Mouse (Mus musculus) testis, postnatal 14 days (tissue): Measurements from ENCODE around the gene Gm20388.
"Not testable (repeated sequence)": the region's sequence is repeated elsewhere in the genome, so short reads cannot be mapped to it uniquely, and the experiment has no call there.

Experiments used
- DNase-seq: peaks from one replicate; pipeline ENCODE4 v3.0.0; 2021; ENCODE audit warnings: low spot score

The Gm20388 gene

DNA sequence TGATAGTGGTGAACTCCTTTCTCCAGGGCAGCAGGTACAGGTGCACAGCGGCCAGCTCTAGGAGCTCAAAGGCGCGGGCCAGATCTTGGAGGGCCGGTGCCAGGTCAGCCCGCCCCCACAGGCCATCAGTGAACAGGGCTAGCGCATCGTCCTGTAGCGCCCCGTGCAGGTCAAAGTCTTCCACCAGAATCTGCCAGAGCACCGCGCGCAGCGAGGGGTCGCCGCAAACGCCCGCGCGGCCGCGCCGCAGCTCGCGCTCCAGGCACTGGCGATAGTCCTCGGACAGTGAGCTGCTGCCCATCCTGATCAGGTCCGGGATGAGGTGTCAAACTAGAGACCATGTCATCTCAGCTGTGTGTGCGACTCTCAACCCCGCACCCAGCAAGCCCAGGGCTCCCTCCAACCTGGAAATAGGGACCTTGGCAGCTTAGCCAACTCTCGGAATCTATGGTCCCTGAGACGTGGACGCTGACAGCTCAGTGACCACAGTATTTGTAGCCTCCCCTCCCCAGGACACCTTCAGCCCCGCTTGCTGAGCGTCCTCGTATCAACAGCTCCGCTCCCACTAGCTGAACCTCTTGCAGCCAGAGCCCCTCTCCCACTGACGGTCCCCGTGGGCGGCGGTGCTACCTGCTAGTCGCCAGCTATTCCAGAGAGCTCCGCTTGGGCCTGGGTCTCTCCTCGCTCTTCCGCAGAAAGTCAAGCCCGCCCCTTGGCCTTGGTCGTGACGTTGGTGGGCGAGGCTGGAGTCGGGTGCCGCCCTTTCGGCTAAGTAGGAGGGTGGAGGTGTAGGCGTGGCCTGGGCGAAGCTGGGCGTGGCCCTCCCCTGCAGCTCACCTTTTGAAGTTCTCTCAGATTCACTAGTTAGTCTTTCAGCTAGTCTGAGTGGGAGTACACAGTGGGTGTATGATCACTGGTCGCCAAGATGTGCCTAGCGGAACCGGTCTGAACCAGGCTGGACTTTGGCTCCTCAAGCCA is 3325.2 kb downstream of the Gm20388 start, which contains the start of gene Spata2l:
Gene Spata2l (minus strand): TSS at position 714 of the 978 bp plus-strand sequence.
- DNase-seq, result peak; percentile 84

DNA sequence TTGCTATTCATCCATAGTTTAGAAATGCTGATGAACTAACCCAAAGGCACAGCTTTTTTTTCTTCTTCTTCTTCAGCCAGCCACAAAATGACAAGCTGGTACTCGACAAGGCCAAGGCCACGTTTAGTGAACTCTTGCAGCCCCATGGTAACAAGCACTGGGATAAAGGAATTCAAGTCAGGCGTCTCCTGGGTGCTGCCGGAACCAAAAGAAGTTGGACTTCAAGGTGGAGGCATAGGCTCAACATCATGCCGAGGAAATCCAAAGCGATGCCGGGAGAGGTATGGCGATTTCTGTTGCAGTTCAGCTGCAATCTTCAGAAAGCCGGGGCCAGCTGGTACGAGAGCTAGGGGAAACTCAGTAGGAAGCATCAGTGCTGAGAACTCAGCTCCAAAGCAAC is 3328.8 kb downstream of the Gm20388 start:
- no peak for DNase-seq

GRCm38 (mm10) chr8:123242107-123242923 is 3331.7 kb downstream of the Gm20388 start:
- DNase-seq, result no peak

- no peak for DNase-seq
Measured at GRCm38 (mm10) chr8:123243053-123243452, 3332.4 kb downstream of the Gm20388 start.

- DNase-seq, result no peak
Measured at GRCm38 (mm10) chr8:123244382-123244781, 3333.7 kb downstream of the Gm20388 start.

DNA sequence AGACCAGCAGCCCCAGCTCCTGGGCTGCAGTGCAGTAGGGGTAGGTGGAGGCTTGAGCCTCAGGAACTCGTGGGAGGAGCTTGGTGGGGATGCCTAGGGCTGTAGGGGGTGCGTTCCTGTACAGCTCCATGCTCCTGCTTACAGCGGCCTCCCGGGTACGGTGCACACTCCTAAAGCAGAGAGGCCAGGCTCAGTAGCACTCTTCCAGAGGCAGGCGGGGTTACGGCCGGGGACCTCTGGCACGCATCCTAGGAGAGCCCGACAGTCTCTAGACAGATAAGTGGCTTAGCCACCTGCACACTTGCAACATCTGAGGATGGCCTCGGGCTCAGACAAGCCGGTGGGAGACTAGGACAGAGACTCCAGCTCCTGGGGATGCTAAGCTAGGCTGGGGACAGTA is 3334.9 kb downstream of the Gm20388 start:
- DNase-seq, result no peak

GRCm38 (mm10) chr8:123247748-123248147 is 3337.1 kb downstream of the Gm20388 start:
- DNase-seq, result no peak

DNA sequence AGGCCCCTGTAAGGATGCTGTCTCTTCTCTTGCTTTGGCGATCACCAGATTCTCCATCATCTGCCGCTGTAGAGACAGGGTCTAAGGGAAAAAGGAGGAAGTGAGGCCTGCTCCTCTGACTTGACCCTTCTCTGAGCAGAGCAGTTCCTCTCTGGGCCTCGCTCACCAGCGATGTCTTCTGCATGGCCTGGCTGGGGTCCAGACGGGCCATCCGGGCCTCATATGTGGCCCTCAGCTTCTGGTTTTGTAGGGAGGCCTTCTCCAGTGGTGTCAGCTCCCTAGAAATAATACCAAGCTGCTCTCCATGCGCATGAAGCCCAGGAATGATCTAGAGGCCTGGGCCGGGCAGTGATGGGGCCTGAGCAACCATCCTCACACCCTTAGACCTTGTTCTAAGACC is 3338.0 kb downstream of the Gm20388 start:
- no peak for DNase-seq

DNA sequence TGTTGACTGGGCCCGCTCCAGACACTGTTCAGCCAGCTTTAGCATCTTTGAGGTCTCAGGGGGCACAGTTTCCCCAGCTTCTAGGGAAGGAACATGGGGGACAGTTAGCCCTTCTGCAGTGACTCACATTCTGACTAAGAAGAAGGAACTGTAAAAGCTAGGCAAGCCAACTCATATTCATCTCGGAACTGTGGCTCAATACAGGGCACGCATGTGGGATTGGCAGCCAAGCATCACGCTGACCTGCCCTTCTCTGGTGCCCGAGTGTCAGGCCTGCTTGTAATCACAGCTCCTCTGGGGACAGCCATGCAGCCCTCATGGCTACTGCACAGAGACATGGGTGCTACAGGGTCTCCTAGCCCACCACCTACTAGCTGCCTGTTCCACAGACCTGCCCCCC is 3340.3 kb downstream of the Gm20388 start:
- no peak for DNase-seq

DNA sequence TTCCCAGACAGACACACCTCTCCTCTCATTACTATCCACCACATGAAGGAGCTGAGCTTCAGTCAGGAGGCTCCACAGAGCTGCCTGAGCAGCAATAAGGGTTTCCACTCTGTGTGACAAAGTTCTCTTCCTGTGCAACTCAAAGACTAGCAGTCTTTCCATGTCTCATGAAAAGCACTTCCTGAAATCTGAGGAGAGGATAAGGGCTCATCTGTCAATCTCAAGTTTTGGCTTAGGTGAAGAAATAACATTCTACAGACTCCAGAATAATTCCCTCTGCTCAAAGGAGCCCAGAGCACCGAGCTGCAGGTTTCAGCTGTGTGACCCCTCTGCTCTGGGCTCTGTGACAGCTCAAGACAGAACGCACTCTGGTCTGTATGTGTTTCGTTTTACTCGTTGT is 3342.3 kb downstream of the Gm20388 start:
- no peak for DNase-seq

DNA sequence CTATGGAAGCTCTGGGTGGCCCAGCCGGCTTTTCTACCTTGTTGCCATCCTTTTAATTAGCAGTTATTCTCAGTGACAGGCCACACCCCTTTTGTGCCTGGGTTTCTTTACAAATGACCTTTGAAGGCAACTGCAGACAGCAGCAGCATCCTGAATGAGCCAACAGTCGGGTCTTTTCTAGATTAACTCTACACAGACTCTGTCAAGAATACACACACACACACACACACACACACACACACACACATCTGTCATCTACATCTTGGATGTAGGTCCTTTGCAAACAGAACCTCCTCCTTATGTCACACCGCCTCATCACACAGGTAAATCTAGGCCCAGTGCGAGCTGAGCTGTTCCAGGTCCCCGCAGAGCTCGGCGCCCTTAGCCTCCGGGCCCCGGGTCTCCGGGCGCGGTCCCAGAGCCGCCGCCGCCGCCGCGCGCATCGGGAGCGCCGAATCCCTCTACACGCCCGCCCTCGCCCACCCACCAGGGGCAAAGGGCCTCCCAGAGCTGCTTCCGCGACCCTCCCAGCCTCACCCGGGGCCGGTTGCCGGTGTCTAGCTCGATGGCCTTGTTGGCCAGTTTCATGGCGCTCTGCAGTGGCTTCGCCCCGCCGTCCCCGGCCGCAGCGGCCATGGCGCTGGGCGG is 3342.9 kb downstream of the Gm20388 start:
- no peak for DNase-seq

GRCm38 (mm10) chr8:123254099-123254885 is 3343.7 kb downstream of the Gm20388 start, which contains the start of the genes Zfp276 and Vps9d1:
Gene Zfp276, plus strand, starts transcription at chr8:123254195.
Gene Vps9d1, minus strand, starts transcription at chr8:123254348.
- peak; percentile 87 for DNase-seq

DNA sequence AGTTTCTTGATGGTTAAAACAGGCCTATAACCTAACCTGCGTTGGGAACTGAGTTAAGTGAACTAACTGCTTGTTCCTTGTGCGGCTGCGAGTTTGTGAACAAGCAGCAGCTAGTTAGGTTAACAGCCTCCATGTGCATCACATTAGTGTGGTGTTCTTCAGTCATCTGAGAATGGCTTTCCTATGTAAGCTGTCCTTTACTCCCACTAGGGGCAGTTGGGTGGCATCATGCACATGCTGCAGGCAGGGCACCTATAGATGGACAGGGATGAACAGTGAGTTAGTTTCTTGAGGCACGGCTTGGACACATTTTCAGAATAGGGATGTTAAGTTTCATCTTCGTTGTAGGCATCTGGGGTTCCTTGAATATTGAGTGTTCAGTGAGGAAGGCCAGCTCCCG is 3344.5 kb downstream of the Gm20388 start:
- DNase-seq, result no peak

- no peak for DNase-seq
Measured at GRCm38 (mm10) chr8:123257114-123257513, 3346.5 kb downstream of the Gm20388 start.

DNA sequence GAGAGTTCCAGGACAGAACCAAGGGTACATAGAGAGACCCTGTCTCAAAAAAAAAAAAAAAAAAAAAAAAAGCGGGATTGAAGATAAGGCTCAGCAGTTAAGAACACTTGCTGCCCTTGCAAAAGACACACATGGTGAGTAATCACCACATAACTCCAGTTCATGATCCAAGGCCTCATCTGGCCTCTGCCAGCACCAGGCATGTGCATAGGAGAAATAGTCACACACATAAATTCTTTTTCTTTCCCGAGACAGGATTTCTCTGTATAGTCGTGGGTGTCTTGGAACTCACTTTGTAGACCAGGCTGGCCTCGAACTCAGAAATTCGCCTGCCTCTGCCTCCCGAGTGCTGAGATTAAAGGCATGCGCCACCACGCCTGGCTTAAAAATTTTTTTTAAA is 3347.0 kb downstream of the Gm20388 start:
- not testable (repeated sequence) for DNase-seq

DNA sequence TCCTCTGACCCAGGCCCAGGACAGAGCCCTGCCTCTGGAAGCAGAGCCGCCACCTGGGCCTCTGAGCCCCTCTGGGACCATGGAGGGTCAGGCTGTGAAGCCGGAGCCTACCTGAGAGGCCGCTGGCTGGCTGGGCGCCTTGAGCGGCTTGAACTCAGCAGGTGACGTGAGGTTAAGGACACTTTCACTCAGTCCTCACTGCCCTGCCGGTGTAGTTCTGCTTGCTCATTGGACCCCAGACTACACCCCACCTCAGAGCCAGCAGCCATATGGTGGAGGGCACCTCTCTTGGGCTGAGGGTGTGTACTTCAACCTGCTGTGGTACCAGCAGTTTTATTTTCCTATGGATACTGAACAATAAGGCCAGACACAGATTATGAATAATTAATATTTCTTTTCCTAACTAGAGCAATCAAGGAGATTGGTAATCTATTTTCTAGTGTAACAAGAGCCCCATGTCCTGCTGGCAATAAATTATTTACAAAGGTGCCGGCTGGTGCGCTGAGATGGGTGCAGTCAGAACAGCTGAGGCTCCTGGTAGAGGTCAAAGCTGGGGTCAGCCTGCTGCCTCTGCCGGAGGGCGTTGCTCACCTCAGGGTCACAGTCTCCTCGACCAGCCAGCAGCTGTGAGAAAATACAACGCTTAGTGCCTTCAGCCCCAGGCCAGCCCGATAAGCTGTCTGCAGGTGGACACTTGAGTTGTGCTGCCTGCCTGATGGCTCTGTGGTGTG is 3357.4 kb downstream of the Gm20388 start:
- no peak for DNase-seq

DNA sequence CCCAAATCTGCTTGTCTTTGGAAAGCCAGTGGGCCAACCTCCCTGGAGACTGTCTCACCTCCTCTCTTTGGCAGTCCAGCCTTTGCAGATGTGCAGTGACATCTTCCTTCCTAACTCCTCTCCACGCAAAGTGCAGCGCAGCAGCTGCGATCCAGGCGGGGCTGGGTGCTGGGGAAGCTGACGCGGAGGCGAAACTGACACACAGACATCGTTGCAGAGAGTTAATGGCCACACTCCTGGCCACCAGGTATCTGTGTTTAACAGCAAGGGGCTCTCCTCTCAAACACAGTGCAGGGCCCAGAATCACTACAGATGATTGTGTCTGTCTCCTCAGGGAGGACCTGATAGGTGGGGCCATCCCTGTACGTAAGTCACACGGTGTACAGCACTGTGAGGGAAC is 3360.5 kb downstream of the Gm20388 start:
- DNase-seq, result no peak

DNA sequence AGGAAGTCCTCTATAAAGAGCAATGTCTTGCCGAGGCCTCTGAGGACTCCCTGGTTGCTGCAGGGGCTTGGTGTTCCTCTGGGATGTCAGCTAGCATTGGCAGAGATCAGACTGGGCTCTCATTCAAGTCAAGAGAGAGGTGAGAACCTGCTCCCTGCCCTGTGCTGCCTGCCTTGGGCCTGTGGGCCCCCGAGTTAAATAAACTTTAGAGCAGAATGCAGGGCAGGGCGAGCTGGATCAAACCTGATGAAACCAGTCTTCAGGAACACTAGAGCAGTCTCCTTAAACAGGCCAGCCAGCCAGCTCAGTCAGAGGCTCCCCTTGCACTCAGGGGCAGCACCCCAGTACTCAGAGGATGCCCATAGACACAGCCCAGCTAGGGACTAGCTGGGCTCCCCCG is 3361.3 kb downstream of the Gm20388 start:
- no peak for DNase-seq

DNA sequence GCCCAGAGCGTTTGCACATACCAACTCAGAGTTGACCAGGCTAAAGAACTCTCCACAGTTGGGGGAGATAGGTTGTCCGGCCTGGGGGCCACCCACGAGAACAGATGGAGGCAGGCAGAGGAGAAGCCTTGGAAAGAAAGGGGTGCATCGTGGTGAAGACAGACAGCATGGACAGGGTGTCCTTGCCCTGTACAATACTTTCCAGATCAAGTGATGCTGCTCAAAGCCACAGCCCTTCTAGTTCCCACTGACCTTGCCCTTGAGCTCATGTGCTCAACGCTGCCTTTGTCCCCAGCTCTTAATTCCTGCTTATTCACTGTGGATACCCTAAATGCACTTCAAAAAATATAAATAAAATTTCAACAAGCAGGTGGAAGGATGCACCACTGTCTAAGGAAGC is 3363.8 kb downstream of the Gm20388 start:
- no peak for DNase-seq

GRCm38 (mm10) chr8:123275096-123275495 is 3364.5 kb downstream of the Gm20388 start:
- no peak for DNase-seq

- no peak for DNase-seq
Measured at GRCm38 (mm10) chr8:123278445-123278844, 3367.8 kb downstream of the Gm20388 start.
